Mouse (Mus musculus): Measurements from ENCODE around the gene Tnni1. TPM values are rescaled to one million over a fixed set of nuclear protein-coding genes. Genes with fewer than 3 reads are reported as not detected.

Tnni1 gene
- total RNA-seq, 2 experiments from 2014 or later = not detected

Other genes with a start within 250 kb of the Tnni1 start
- gene Nav1, start 172.1 kb upstream of the Tnni1 start, total RNA-seq (2014; fragmentation: Nextera tagmentation) = 16.3 and 19.8 TPM in 2 replicates
- gene Nav1, start 172.1 kb upstream of the Tnni1 start, total RNA-seq (2017) = 2.9 and 3.6 TPM in 2 replicates
- 130 and 138 TPM in 2 replicates for gene Csrp1, start 59.4 kb upstream of the Tnni1 start, total RNA-seq (2014; fragmentation: Nextera tagmentation)
- 104 and 135 TPM in 2 replicates for gene Csrp1, start 59.4 kb upstream of the Tnni1 start, total RNA-seq (2017)
- 1.9 TPM in 1 of 2 replicates, not detected in the other for gene Phlda3, start 13.3 kb upstream of the Tnni1 start, total RNA-seq (2014; fragmentation: Nextera tagmentation)
- gene Phlda3, start 13.3 kb upstream of the Tnni1 start, total RNA-seq (2017) = 0.17 and 1.0 TPM in 2 replicates
- not detected in 2 replicates for gene Lad1, start 39.2 kb downstream of the Tnni1 start, total RNA-seq (2014; fragmentation: Nextera tagmentation)
- gene Lad1, start 39.2 kb downstream of the Tnni1 start, total RNA-seq (2017) = not detected in 2 replicates
- not detected in 2 replicates for gene Tnnt2, start 56.9 kb downstream of the Tnni1 start, total RNA-seq (2014; fragmentation: Nextera tagmentation)
- gene Tnnt2, start 56.9 kb downstream of the Tnni1 start, total RNA-seq (2017) = not detected in 2 replicates
- gene Pkp1, start 139.8 kb downstream of the Tnni1 start, total RNA-seq (2014; fragmentation: Nextera tagmentation) = not detected in 2 replicates
- gene Pkp1, start 139.8 kb downstream of the Tnni1 start, total RNA-seq (2017) = not detected in 2 replicates
- gene Igfn1, start 226.9 kb downstream of the Tnni1 start, total RNA-seq (2014; fragmentation: Nextera tagmentation) = not detected in 2 replicates
- not detected in 2 replicates for gene Igfn1, start 226.9 kb downstream of the Tnni1 start, total RNA-seq (2017)
- 5.8 and 14.0 TPM in 2 replicates for gene Tmem9, start 228.7 kb downstream of the Tnni1 start, total RNA-seq (2014; fragmentation: Nextera tagmentation)
- 4.4 and 8.1 TPM in 2 replicates for gene Tmem9, start 228.7 kb downstream of the Tnni1 start, total RNA-seq (2017)